Comparison of ENCODE assay signal across 24 mouse cellular contexts in the genomic region with DNA sequence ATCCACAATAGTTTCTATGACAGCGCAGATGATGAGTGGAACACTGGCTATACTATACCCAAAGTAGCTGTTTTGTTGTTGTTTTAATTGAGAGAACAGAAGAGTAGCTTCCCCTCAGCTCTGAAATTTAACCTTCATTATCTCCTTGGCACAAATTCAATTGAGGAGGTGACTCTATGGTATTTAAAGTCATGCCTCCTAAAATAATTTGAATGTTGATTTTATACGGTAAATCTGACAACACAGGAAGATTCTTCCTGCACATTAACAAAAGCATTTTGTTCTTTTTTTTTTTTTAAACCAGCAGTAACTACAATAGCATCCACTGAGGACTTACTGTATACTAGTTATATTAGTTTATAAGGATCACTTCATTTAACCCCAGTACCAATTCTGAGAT. TPM values are rescaled to one million over a fixed set of nuclear protein-coding genes. Genes with fewer than 3 reads are reported as not detected.
A peak's percentile ranks its signal among the peaks of the same experiment; 100 is the strongest.
DNase-seq lines count a peak whose midpoint lies in the region; ATAC-seq and TF ChIP-seq lines count a peak whose summit lies in the region.
"Had no signal": no experiment of that assay in that cellular context is flagged by ENCODE, and none has a peak within 500 bp of the region (broad histone marks: within the 10 kb centered on the region; RNA-seq: fewer than 3 reads in every experiment).

No protein-coding gene starts in this region.

- intact Hi-C loops in heart, postnatal 14 days (cut with DNase I), result no loop called here

- WGBS in forebrain, embryonic 14.5 days, result 64% methylated on average over 2 of the region's 2 CpGs
- 39% methylated on average over 2 of the region's 2 CpGs for WGBS in forebrain, embryonic 16.5 days
- 44% methylated on average over 2 of the region's 2 CpGs for WGBS in heart, postnatal 0 days
- 78% methylated on average over 2 of the region's 2 CpGs for WGBS in thymus, adult 2 months

- 0 out of 2 replicates have a peak overlapping the region, but pooled peaks have one; percentile 12 for H3K4me2 ChIP-seq in forebrain, embryonic 14.5 days (ENCODE audit: low read length)
- no peak overlapping the region for H3K4me2 ChIP-seq in forebrain, embryonic 16.5 days (ENCODE audit: low read length)
- peak overlapping the region; percentile 24; the same call in 1 of the 2 replicates for H3K4me2 ChIP-seq in heart, postnatal 0 days (ENCODE audit: low read depth, low read length)
- H3K4me2 ChIP-seq: intestine, embryonic 15.5 days; neural tube, embryonic 13.5 days had no signal

- peaks cover 53% of the 10 kb centered on the region for H3K4me1 ChIP-seq in forebrain, embryonic 14.5 days (ENCODE audit: control insufficient read depth, insufficient read depth, low read length)
- H3K4me1 ChIP-seq in forebrain, embryonic 16.5 days (replicated peaks; ENCODE audit: control insufficient read depth, insufficient read depth, low read length), result peaks cover 41% of the 10 kb centered on the region
- H3K4me1 ChIP-seq in heart, postnatal 0 days (ENCODE audit: control insufficient read depth, insufficient read depth), result peaks cover 49% of the 10 kb centered on the region
- peaks cover 17% of the 10 kb centered on the region for H3K4me1 ChIP-seq in thymus, adult 2 months (replicated peaks; ENCODE audit: control insufficient read depth, insufficient read depth, low read length)

- no peaks in the 10 kb centered on the region for H3K27me3 ChIP-seq in forebrain, embryonic 14.5 days (replicated peaks; ENCODE audit: control insufficient read depth, insufficient read depth, low read length)
- no peaks in the 10 kb centered on the region for H3K27me3 ChIP-seq in forebrain, embryonic 16.5 days (replicated peaks; ENCODE audit: control insufficient read depth, insufficient read depth, low read length)
- no peaks in the 10 kb centered on the region for H3K27me3 ChIP-seq in heart, postnatal 0 days (ENCODE audit: control insufficient read depth, insufficient read depth, low read length)
- no peaks in the 10 kb centered on the region for H3K27me3 ChIP-seq in thymus, adult 2 months (ENCODE audit: control insufficient read depth, insufficient read depth, low read length)
- H3K27me3 ChIP-seq: CH12.LX; intestine, embryonic 15.5 days; neural tube, embryonic 13.5 days had no signal

- peak; percentile 3 for DNase-seq in forebrain, embryonic 14.5 days (ENCODE audit: low spot score)
- no peak for DNase-seq in heart, postnatal 0 days (ENCODE audit: low spot score)
- DNase-seq in heart, postnatal 14 days, result no peak
- no peak for DNase-seq in thymus, adult 2 months
- no peak for DNase-seq in thymus, postnatal 10 days (ENCODE audit: low spot score in 2 of 2)
- DNase-seq in cerebellum, postnatal 25 days, result no peak
- DNase-seq: adrenal gland, adult 2 months; cerebellum, adult 11 months; cerebellum, adult 9-11 months; gastrocnemius, postnatal 25 days; heart, adult 2 months; kidney, adult 8-10 months; kidney, postnatal 10 days; liver, postnatal 0 days; lung, postnatal 14 days; right cerebral cortex, postnatal 4 days; thymus, adult 18-20 months had no signal

- no peak overlapping the region for H3K4me3 ChIP-seq in forebrain, embryonic 14.5 days (ENCODE audit: low read depth, low read length)
- no peak overlapping the region for H3K4me3 ChIP-seq in forebrain, embryonic 16.5 days (replicated peaks; ENCODE audit: low read length)
- H3K4me3 ChIP-seq in heart, postnatal 0 days (ENCODE audit: low read depth, low read length), result no peak overlapping the region
- H3K4me3 ChIP-seq in thymus, adult 2 months (ENCODE audit: control insufficient read depth, insufficient read depth, low read length), result no peak overlapping the region
- H3K4me3 ChIP-seq: heart, adult 2 months; hindbrain, embryonic 10.5 days; intestine, embryonic 15.5 days; neural tube, embryonic 13.5 days had no signal

- TF ChIP-seq POLR2A in thymus, adult 2 months (IDR thresholded peaks at IDR 0.05; ENCODE audit: control insufficient read depth, extremely low read depth, insufficient read depth, low read length, poor library complexity), result no peak

- H3K9me3 ChIP-seq in forebrain, embryonic 14.5 days (replicated peaks; ENCODE audit: control insufficient read depth, low read length), result no peaks in the 10 kb centered on the region
- H3K9me3 ChIP-seq in forebrain, embryonic 16.5 days (ENCODE audit: control insufficient read depth, low read length), result no peaks in the 10 kb centered on the region
- H3K9me3 ChIP-seq in heart, postnatal 0 days (replicated peaks; ENCODE audit: control insufficient read depth, low read length), result no peaks in the 10 kb centered on the region
- H3K9me3 ChIP-seq: G1E; hindbrain, embryonic 10.5 days; intestine, embryonic 15.5 days; neural tube, embryonic 13.5 days had no signal

- no peak for ATAC-seq in forebrain, embryonic 14.5 days
- no peak for ATAC-seq in forebrain, embryonic 16.5 days
- no peak for ATAC-seq in heart, postnatal 0 days (ENCODE audit: insufficient read depth, low read depth)
- ATAC-seq: hindbrain, embryonic 16.5 days; intestine, embryonic 15.5 days; liver, postnatal 0 days had no signal

- no peaks in the 10 kb centered on the region for H3K36me3 ChIP-seq in forebrain, embryonic 14.5 days (ENCODE audit: control insufficient read depth, insufficient read depth, low read length)
- H3K36me3 ChIP-seq in forebrain, embryonic 16.5 days (ENCODE audit: control insufficient read depth, insufficient read depth), result no peaks in the 10 kb centered on the region; the same call in none of the 2 replicates
- no peaks in the 10 kb centered on the region for H3K36me3 ChIP-seq in heart, postnatal 0 days (replicated peaks; ENCODE audit: control insufficient read depth, insufficient read depth, low read length)
- no peaks in the 10 kb centered on the region for H3K36me3 ChIP-seq in thymus, adult 2 months (ENCODE audit: control insufficient read depth, insufficient read depth, low read length)
- H3K36me3 ChIP-seq: intestine, embryonic 15.5 days; neural tube, embryonic 13.5 days had no signal

- H3K27ac ChIP-seq in forebrain, embryonic 14.5 days (ENCODE audit: low read depth, low read length), result no peak overlapping the region
- H3K27ac ChIP-seq in forebrain, embryonic 16.5 days (ENCODE audit: low read length), result no peak overlapping the region
- H3K27ac ChIP-seq in heart, postnatal 0 days (ENCODE audit: low read depth), result peak overlapping the region; percentile 2; the same call in 1 of the 2 replicates
- H3K27ac ChIP-seq in thymus, adult 2 months (ENCODE audit: control insufficient read depth, insufficient read depth, low read length), result peak overlapping the region; percentile 10; the same call in 1 of the 2 replicates
- H3K27ac ChIP-seq: heart, adult 2 months; hindbrain, embryonic 10.5 days; intestine, embryonic 15.5 days; neural tube, embryonic 13.5 days had no signal

- H3K9ac ChIP-seq in forebrain, embryonic 14.5 days (ENCODE audit: low read length), result no peak overlapping the region
- H3K9ac ChIP-seq in forebrain, embryonic 16.5 days (replicated peaks; ENCODE audit: low read depth, low read length), result no peak overlapping the region
- H3K9ac ChIP-seq in heart, postnatal 0 days (replicated peaks; ENCODE audit: low read depth, low read length), result no peak overlapping the region
- H3K9ac ChIP-seq: intestine, embryonic 15.5 days; liver, postnatal 0 days; neural tube, embryonic 13.5 days had no signal

- no peak for TF ChIP-seq CTCF in heart, postnatal 0 days (IDR thresholded peaks at IDR 0.05; ENCODE audit: low read depth)
- no peak for TF ChIP-seq CTCF in thymus, adult 2 months (IDR thresholded peaks at IDR 0.05; ENCODE audit: borderline replicate concordance, control insufficient read depth, extremely low read depth, insufficient read depth, low read length, poor library complexity)

- no peak for TF ChIP-seq EP300 in heart, postnatal 0 days (IDR thresholded peaks at IDR 0.05; ENCODE audit: low read depth)

RNA-seq across cellular contexts. Expression of a gene that starts 6.0 kb away (rescaled TPM):
- polyA plus RNA-seq in forebrain, embryonic 14.5 days (2014; fragmentation: Nextera tagmentation; extraction: Ambion mirVana), result 31.6 and 38.0 TPM in 2 replicates
- polyA plus RNA-seq in forebrain, embryonic 16.5 days (2015; fragmentation: Nextera tagmentation; extraction: Ambion mirVana), result 31.2 and 33.6 TPM in 2 replicates
- total RNA-seq in heart, postnatal 0 days (2014; rRNA removed; ENCODE audit: low replicate concordance), result 15.0 and 19.3 TPM in 2 replicates
- polyA plus RNA-seq in heart, postnatal 0 days (2015; fragmentation: Nextera tagmentation; extraction: Ambion mirVana), result 11.6 and 13.0 TPM in 2 replicates
- total RNA-seq in heart, postnatal 14 days (2021), result 10 to 100 TPM; 14.4 to 16.3 TPM
- 46.7 and 52.6 TPM in 2 replicates for polyA plus RNA-seq in thymus, adult 2 months (2012; rRNA removed)

Comparison
In these comparisons a context has a peak if more than half of its experiments do, and no peak if none do; other contexts are left out.
1. H3K27ac ChIP-seq: peak in heart, postnatal 0 days (single experiment) and thymus, adult 2 months (single experiment); none in forebrain, embryonic 14.5 days (single experiment) and forebrain, embryonic 16.5 days (single experiment).